Mouse (Mus musculus): ENCODE results near the gene Acan. TPM values are rescaled to one million over a fixed set of nuclear protein-coding genes. Genes with fewer than 3 reads are reported as not detected.
A peak's percentile ranks its signal among the peaks of the same experiment; 100 is the strongest.

Acan gene
- total and polyA plus RNA-seq, 2 experiments from 2014 or later: 0.48 to 3.0 TPM

DNA sequence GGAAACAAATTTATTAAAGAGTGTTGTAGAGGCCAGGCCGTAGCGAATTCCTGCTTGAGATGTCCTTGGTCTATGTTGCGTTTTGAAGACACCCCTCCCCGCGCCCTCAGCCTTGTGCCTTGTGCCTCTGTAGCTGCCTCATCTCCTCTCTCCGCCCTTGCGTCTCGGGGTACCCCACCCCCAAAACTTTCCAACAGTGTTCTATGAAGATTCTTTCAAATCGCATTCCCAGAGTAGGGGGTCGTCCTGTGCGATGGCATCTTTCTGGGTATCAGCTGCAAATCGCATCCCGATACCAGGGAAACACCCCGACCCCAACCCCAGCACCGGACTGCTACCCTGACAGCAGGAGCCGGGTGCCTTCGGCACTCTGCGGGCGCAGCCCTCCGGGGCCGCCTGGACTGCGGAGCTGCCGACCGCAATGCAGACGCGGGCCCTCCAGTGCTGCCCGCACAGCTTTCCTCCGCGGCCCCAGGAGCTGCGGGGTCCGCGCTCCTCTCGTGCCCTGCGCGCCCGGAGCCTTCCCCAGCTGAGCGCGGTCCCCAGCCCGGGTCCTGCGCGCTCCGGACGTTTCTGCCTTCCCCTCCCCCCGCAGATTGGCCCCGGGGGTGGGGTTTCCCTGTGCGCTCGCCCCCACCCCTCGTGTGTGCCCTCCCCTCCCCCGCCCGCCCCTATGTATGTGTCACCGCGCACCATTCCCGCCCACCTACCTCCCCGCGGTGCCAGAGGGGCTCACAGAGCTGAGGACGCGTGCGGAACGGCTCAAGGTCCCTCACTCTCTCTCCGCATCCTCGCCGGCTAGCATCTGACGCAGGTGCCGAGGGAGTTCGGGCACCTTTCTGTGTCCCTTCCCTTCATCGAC, 531 bp upstream of the Acan start:
- H3K4me2 ChIP-seq (ENCODE audit: low read depth, low read length, poor library complexity, severe bottlenecking): peak overlapping the region; percentile 99
- peaks cover 24% of the 10 kb centered on the region for H3K27me3 ChIP-seq (ENCODE audit: insufficient read depth, low read length)
- no peak overlapping the region for H3K27ac ChIP-seq (ENCODE audit: low read depth, low read length)
- H3K9ac ChIP-seq (replicated peaks; ENCODE audit: low read length, poor library complexity, severe bottlenecking): peak overlapping the region; percentile 50
- H3K4me3 ChIP-seq (ENCODE audit: low read depth, low read length): peak overlapping the region; percentile 58
- no peaks in the 10 kb centered on the region for H3K9me3 ChIP-seq (ENCODE audit: low read length)
- no peaks in the 10 kb centered on the region for H3K4me1 ChIP-seq (ENCODE audit: insufficient read depth, low read length)
- TF ChIP-seq CTCF (IDR thresholded peaks at IDR 0.05): no peak
- 3% methylated on average over 58 of the region's 66 CpGs for WGBS
- DNase-seq (ENCODE audit: low spot score) (no peak), ATAC-seq (ENCODE audit: low FRiP score) (0 out of 2 replicates have a peak, but pooled peaks have one; percentile 62)
- no peaks in the 10 kb centered on the region for H3K36me3 ChIP-seq (ENCODE audit: insufficient read depth, low read length)

DNA sequence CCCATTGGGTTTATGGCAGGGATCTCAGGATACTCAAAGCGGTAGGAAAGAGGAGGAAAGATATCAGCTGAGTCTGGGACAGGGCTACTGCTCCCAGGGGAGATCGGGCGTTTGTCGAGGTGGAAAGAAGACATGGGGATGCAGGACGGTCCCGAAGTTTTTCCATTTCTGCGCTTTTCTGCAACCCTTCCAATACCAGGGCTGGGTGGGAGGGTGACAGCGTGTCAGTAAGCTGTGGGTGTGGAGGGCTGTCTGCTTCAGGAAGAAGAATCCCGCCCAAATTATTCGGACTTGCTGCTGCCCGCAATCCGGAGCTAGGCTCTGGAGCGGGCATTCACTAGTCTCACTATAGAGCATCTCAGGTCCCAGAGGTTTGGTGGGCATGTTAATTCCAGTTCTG, 828 bp downstream of the Acan start:
- no peak overlapping the region for H3K27ac ChIP-seq (ENCODE audit: low read depth, low read length)
- H3K36me3 ChIP-seq (ENCODE audit: insufficient read depth, low read length): no peaks in the 10 kb centered on the region
- no peak overlapping the region for H3K9ac ChIP-seq (replicated peaks; ENCODE audit: low read length, poor library complexity, severe bottlenecking)
- 7% methylated on average over 13 of the region's 13 CpGs for WGBS
- ATAC-seq (ENCODE audit: low FRiP score): no peak
- H3K4me3 ChIP-seq (ENCODE audit: low read depth, low read length): no peak overlapping the region
- DNase-seq (ENCODE audit: low spot score): no peak
- no peaks in the 10 kb centered on the region for H3K9me3 ChIP-seq (ENCODE audit: low read length)
- H3K4me2 ChIP-seq (ENCODE audit: low read depth, low read length, poor library complexity, severe bottlenecking): peak overlapping the region; percentile 99; the same call in 1 of the 2 replicates
- TF ChIP-seq CTCF (IDR thresholded peaks at IDR 0.05): no peak
- H3K27me3 ChIP-seq (ENCODE audit: insufficient read depth, low read length): peaks cover 24% of the 10 kb centered on the region
- H3K4me1 ChIP-seq (ENCODE audit: insufficient read depth, low read length): no peaks in the 10 kb centered on the region

DNA sequence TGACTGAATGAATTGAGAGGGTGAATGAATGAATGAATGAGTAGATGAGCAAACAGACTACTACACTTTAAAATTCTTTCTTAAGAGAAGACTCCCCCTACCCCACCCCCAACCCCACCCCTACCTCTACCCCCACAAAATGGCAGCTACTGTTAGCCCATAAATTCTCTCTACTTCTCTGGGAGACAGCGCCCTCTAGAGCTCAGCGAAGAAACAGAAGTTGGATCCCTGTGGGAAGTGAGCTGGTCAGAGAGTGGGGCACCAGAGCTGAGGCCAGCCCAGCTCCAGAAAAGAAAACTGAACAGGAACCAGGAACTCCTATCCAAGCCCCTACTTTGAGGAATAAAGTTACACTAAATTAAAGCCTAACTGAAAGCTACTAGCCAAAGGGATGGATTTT, 5.3 kb downstream of the Acan start:
- peak; percentile 43 for TF ChIP-seq CTCF (IDR thresholded peaks at IDR 0.05)
- Histone ChIP-seq H3K4me3 (ENCODE audit: low read depth, low read length) (no peak overlapping the region), H3K4me2 (ENCODE audit: low read depth, low read length, poor library complexity, severe bottlenecking) (no peak overlapping the region), H3K9me3 (ENCODE audit: low read length) (no peaks in the 10 kb centered on the region), H3K4me1 (ENCODE audit: insufficient read depth, low read length) (no peaks in the 10 kb centered on the region), H3K9ac (replicated peaks; ENCODE audit: low read length, poor library complexity, severe bottlenecking) (no peak overlapping the region), H3K27me3 (ENCODE audit: insufficient read depth, low read length) (peaks cover 10% of the 10 kb centered on the region; the same call in 1 of the 2 replicates), H3K27ac (ENCODE audit: low read depth, low read length) (no peak overlapping the region), H3K36me3 (ENCODE audit: insufficient read depth, low read length) (no peaks in the 10 kb centered on the region)
- no peak for ATAC-seq (ENCODE audit: low FRiP score)
- WGBS: 31% methylated on average over 2 of the region's 2 CpGs
- no peak for DNase-seq (ENCODE audit: low spot score)

DNA sequence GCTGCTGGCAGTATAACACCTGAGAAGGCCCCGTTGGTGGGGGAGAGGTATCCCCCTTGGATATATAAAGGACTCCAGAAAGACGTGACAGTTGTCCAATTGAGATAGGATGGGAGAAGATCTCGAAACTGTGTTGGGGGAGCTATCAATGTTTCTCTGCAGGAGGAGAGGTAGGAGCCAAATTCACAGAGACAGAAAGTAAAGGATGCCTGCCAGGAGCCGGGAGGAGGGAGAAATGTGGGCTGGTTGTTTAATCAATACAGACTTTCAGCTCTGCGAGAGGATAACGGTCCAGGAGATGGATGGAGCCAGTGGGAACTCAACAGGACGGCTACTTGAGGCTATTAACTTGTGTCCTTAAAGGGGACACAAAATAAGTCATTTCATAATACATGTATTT, 14.2 kb downstream of the Acan start:
- WGBS: 64% methylated on average over 7 of the region's 7 CpGs
- no peak for DNase-seq (ENCODE audit: low spot score)

DNA sequence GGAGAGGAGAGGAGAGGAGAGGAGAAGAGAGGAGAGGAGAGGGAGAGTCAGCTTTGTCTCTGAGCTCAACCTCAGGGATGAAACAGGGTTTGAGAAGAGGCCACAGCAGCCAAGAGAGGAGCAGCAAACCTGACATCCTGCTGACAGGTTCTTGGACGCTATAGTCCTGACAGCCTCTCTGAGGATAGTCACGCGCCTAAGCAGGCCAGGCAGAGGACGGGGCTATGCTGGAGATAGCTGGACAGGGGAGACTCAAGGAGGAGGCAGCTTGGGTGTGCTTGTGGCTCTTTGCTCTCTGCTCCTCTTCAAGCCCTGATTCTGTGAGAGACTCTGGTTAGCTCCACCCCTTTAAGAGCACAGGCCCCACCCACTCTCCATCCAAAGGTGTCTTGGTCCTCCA, 14.9 kb downstream of the Acan start:
- H3K4me3 ChIP-seq (ENCODE audit: low read depth, low read length): no peak overlapping the region
- H3K36me3 ChIP-seq (ENCODE audit: insufficient read depth, low read length): no peaks in the 10 kb centered on the region
- H3K9me3 ChIP-seq (ENCODE audit: low read length): no peaks in the 10 kb centered on the region
- ATAC-seq (ENCODE audit: low FRiP score) (no peak), DNase-seq (ENCODE audit: low spot score) (no peak)
- H3K9ac ChIP-seq (replicated peaks; ENCODE audit: low read length, poor library complexity, severe bottlenecking): no peak overlapping the region
- H3K4me2 ChIP-seq (ENCODE audit: low read depth, low read length, poor library complexity, severe bottlenecking): no peak overlapping the region
- WGBS: 72% methylated on average over 4 of the region's 4 CpGs
- H3K27me3 ChIP-seq (ENCODE audit: insufficient read depth, low read length): no peaks in the 10 kb centered on the region
- no peak overlapping the region for H3K27ac ChIP-seq (ENCODE audit: low read depth, low read length)
- no peak for TF ChIP-seq CTCF (IDR thresholded peaks at IDR 0.05)
- H3K4me1 ChIP-seq (ENCODE audit: insufficient read depth, low read length): no peaks in the 10 kb centered on the region

More for the DNA sequence above, 14.2 kb downstream of the Acan start:
- no peaks in the 10 kb centered on the region for H3K4me1 ChIP-seq (ENCODE audit: insufficient read depth, low read length)
- H3K4me2 ChIP-seq (ENCODE audit: low read depth, low read length, poor library complexity, severe bottlenecking): no peak overlapping the region
- H3K9ac ChIP-seq (replicated peaks; ENCODE audit: low read length, poor library complexity, severe bottlenecking): no peak overlapping the region
- no peak for ATAC-seq (ENCODE audit: low FRiP score)
- no peak overlapping the region for H3K4me3 ChIP-seq (ENCODE audit: low read depth, low read length)
- H3K9me3 ChIP-seq (ENCODE audit: low read length): no peaks in the 10 kb centered on the region
- H3K36me3 ChIP-seq (ENCODE audit: insufficient read depth, low read length): no peaks in the 10 kb centered on the region
- H3K27ac ChIP-seq (ENCODE audit: low read depth, low read length): no peak overlapping the region
- no peaks in the 10 kb centered on the region for H3K27me3 ChIP-seq (ENCODE audit: insufficient read depth, low read length)
- TF ChIP-seq CTCF (IDR thresholded peaks at IDR 0.05): no peak

DNA sequence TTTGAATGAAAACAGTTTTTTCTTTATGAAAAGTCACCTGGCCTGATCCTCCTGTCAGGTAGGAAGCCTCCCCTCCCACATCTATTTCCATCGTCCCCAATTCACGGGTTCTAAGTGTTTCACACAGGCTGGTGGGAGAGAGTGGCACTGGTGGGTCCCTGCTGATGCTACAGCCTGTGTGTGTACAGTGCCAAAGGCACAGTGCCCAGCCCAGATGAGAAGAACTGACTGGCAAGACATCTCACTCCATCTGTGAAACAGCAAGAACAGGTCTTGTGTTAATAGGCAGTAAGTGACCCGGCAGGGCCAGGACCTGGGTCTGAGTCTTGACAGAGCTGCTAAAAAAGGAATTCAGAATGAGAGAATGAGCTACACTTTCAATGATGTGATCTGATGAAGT, 25.9 kb downstream of the Acan start:
- Histone ChIP-seq H3K36me3 (ENCODE audit: insufficient read depth, low read length) (no peaks in the 10 kb centered on the region), H3K4me2 (ENCODE audit: low read depth, low read length, poor library complexity, severe bottlenecking) (no peak overlapping the region), H3K4me3 (ENCODE audit: low read depth, low read length) (no peak overlapping the region), H3K9ac (replicated peaks; ENCODE audit: low read length, poor library complexity, severe bottlenecking) (no peak overlapping the region), H3K27me3 (ENCODE audit: insufficient read depth, low read length) (no peaks in the 10 kb centered on the region), H3K4me1 (ENCODE audit: insufficient read depth, low read length) (no peaks in the 10 kb centered on the region), H3K9me3 (ENCODE audit: low read length) (no peaks in the 10 kb centered on the region), H3K27ac (ENCODE audit: low read depth, low read length) (no peak overlapping the region)
- no peak for TF ChIP-seq CTCF (IDR thresholded peaks at IDR 0.05)
- ATAC-seq (ENCODE audit: low FRiP score) (no peak), DNase-seq (ENCODE audit: low spot score) (peak; percentile 54)
- 63% methylated on average over 3 of the region's 3 CpGs for WGBS
